Mouse (Mus musculus) neural tube, embryonic 14.5 days (tissue): Measurements from ENCODE around the gene Ndc1. TPM values are rescaled to one million over a fixed set of nuclear protein-coding genes. Genes with fewer than 3 reads are reported as not detected.

Source experiments
- ATAC-seq: fragments of 200-750 bp; cut with Nextera tagmentation; 2 replicates; pipeline ENCODE4 v1.8.0; 2017; ENCODE audit warnings: low read depth, mild to moderate bottlenecking, moderate TSS enrichment, moderate library complexity
- H3K27ac ChIP-seq: fragments of 300-500 bp; sonication (generic); 2 replicates; pipeline ENCODE4 v1.5.1; 2014; ENCODE audit warnings: low read depth, mild to moderate bottlenecking, control low read depth, low read length, moderate library complexity, mixed read lengths
- H3K27me3 ChIP-seq: fragments of 300-500 bp; sonication (generic); 2 replicates; pipeline ENCODE4 v1.6.1; 2014; ENCODE audit warnings: low read length; ENCODE audit not compliant: control insufficient read depth, insufficient read depth
- H3K36me3 ChIP-seq: fragments of 300-500 bp; sonication (generic); 2 replicates; pipeline ENCODE4 v1.6.1; 2014; ENCODE audit warnings: low read length, mixed read lengths; ENCODE audit not compliant: control insufficient read depth, insufficient read depth
- H3K4me1 ChIP-seq: fragments of 300-500 bp; sonication (generic); 2 replicates; pipeline ENCODE4 v1.6.1; 2014; ENCODE audit warnings: low read length; ENCODE audit not compliant: control insufficient read depth, insufficient read depth
- H3K4me2 ChIP-seq: fragments of 300-500 bp; sonication (generic); 2 replicates; pipeline ENCODE4 v1.6.1; 2014; ENCODE audit warnings: mild to moderate bottlenecking, low read depth, low read length, control low read depth
- H3K4me3 ChIP-seq: fragments of 300-500 bp; sonication (generic); 2 replicates; pipeline ENCODE4 v1.5.1; 2014; ENCODE audit warnings: low read depth, low read length, control low read depth, mixed read lengths
- H3K9ac ChIP-seq: fragments of 300-500 bp; sonication (generic); replicated peaks from 2 replicates; pipeline ENCODE4 v1.6.1; 2014; ENCODE audit warnings: low read depth, mild to moderate bottlenecking, control low read depth, low read length, mixed read lengths
- H3K9me3 ChIP-seq: fragments of 300-500 bp; sonication (generic); 2 replicates; pipeline ENCODE4 v1.6.1; 2016; ENCODE audit warnings: low read length; ENCODE audit not compliant: control insufficient read depth
- WGBS: fragments of 180-500 bp; shearing (Covaris S2); extraction: QIAGEN DNeasy Blood & Tissue Kit; methylation state at CpG from one replicate; pipeline ENCODE4 v1.1.7; 2014; 5-methylcytosine and 5-hydroxymethylcytosine counted together
- polyA plus RNA-seq: library from polyadenylated mRNA; unstranded; fragments of >200 nt; fragmentation: Nextera tagmentation; extraction: Ambion mirVana; gene quantifications from 2 replicates; pipeline ENCODE4 v1.2.1, GENCODE M21; 2014

Ndc1 gene
- 22.5 and 23.2 TPM in 2 replicates for polyA plus RNA-seq

GRCm38 (mm10) chr4:107367567-107368314 is at the start of gene Ndc1:
TSS of gene Ndc1 (plus strand) at chr4:107367784.
- peaks cover 6% of the 10 kb centered on the region; the same call in 1 of the 2 replicates for H3K36me3 ChIP-seq
- H3K27me3 ChIP-seq = no peaks in the 10 kb centered on the region
- ATAC-seq = peak; percentile 98
- peak within 1 kb of the TSS; percentile 90 for H3K27ac ChIP-seq
- H3K4me2 ChIP-seq = peak within 1 kb of the TSS; percentile 62
- H3K9me3 ChIP-seq = no peaks in the 10 kb centered on the region
- peak within 1 kb of the TSS; percentile 76 for H3K9ac ChIP-seq
- H3K4me3 ChIP-seq = peak within 1 kb of the TSS; percentile 57
- WGBS = under 1% methylated on average over 51 of the region's 51 CpGs
- peaks cover 9% of the 10 kb centered on the region; the same call in 1 of the 2 replicates for H3K4me1 ChIP-seq

GRCm38 (mm10) chr4:107318646-107319045 is 48.9 kb upstream of the Ndc1 start:
- ATAC-seq = no peak
- 86% methylated on average over 8 of the region's 8 CpGs for WGBS
- Histone ChIP-seq H3K4me3 (no peak overlapping the region), H3K9ac (no peak overlapping the region), H3K4me1 (no peaks in the 10 kb centered on the region), H3K27ac (no peak overlapping the region), H3K4me2 (no peak overlapping the region), H3K9me3 (no peaks in the 10 kb centered on the region), H3K27me3 (no peaks in the 10 kb centered on the region), H3K36me3 (peaks cover 25% of the 10 kb centered on the region; the same call in 1 of the 2 replicates)

GRCm38 (mm10) chr4:107321041-107321440 is 46.5 kb upstream of the Ndc1 start:
- H3K4me3 ChIP-seq = no peak overlapping the region
- H3K4me1 ChIP-seq = no peaks in the 10 kb centered on the region
- ATAC-seq = no peak
- no peaks in the 10 kb centered on the region for H3K27me3 ChIP-seq
- 77% methylated on average over 2 of the region's 2 CpGs for WGBS
- H3K36me3 ChIP-seq = peaks cover 31% of the 10 kb centered on the region; the same call in 1 of the 2 replicates
- no peak overlapping the region for H3K27ac ChIP-seq
- H3K9me3 ChIP-seq = no peaks in the 10 kb centered on the region
- H3K4me2 ChIP-seq = no peak overlapping the region
- H3K9ac ChIP-seq = no peak overlapping the region

DNA sequence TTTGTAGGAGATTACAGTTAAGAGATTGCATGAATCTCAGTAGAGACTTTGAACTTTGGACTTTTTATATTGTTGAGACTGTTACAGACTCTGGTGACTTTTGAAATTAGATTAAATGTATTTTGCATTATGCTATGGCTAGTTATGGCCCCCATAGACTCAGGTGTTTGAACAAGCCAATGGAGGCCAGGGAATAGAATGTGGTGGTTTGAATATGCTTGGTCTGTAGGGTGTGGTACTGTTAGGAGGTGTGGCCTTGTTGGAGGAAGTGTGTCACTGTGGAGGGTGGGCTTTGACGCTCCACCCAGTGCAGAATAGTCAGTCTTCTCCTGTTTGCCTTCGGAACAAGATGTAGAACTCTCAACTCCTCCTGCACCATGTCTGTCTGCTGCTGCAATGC is 44.5 kb upstream of the Ndc1 start:
- H3K9ac ChIP-seq = no peak overlapping the region
- no peaks in the 10 kb centered on the region for H3K4me1 ChIP-seq
- H3K9me3 ChIP-seq = no peaks in the 10 kb centered on the region
- 95% methylated on average over 2 of the region's 2 CpGs for WGBS
- no peak for ATAC-seq
- H3K4me2 ChIP-seq = no peak overlapping the region
- no peak overlapping the region for H3K4me3 ChIP-seq
- peaks cover 33% of the 10 kb centered on the region; the same call in 1 of the 2 replicates for H3K36me3 ChIP-seq
- no peaks in the 10 kb centered on the region for H3K27me3 ChIP-seq
- H3K27ac ChIP-seq = no peak overlapping the region

DNA sequence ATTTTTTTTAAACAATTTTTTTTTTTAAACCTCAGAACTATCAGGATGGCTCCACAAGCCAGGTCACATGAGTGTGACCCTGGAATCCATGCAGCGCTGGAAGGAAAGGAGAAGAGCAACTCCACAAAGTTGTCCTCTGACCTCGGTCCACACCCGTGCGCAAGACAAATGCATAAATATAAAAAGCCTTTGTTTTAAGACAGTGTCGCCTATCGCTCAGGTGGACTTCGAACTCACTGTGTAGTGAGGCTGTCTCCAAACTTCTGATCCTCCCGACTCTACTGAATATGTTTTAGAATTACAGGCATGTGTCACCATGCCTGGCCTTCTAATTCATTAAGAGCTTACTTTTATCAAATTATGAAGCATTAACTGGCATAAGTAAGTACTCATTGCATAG is 39.1 kb upstream of the Ndc1 start:
- no peak for ATAC-seq
- H3K9me3 ChIP-seq = no peaks in the 10 kb centered on the region
- H3K4me2 ChIP-seq = no peak overlapping the region
- H3K4me3 ChIP-seq = no peak overlapping the region
- no peak overlapping the region for H3K9ac ChIP-seq
- H3K4me1 ChIP-seq = no peaks in the 10 kb centered on the region
- no peak overlapping the region for H3K27ac ChIP-seq
- H3K36me3 ChIP-seq = peaks cover 13% of the 10 kb centered on the region; the same call in 1 of the 2 replicates
- 94% methylated on average over 8 of the region's 8 CpGs for WGBS
- no peaks in the 10 kb centered on the region for H3K27me3 ChIP-seq

DNA sequence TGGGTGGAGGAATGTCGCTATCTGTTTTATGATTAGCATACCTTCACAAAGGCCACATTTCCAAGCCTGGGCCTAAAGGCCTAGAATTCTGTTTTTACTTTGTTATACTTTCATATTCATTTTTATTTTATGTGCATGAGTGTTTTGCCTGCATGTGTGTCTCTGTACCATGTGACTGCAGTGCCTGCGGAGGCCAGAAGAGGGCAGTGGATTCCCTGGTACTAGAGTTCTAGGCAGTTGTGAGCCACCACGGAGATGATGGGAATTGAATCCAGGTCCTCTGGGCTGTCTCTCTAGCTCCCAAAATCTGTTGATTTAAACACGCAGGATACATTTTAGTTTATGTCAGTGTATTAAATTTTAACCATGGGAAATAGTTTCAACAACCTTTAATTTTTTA is 34.1 kb upstream of the Ndc1 start:
- no peak overlapping the region for H3K4me3 ChIP-seq
- no peak overlapping the region for H3K9ac ChIP-seq
- H3K4me2 ChIP-seq = no peak overlapping the region
- no peaks in the 10 kb centered on the region for H3K4me1 ChIP-seq
- no peaks in the 10 kb centered on the region for H3K9me3 ChIP-seq
- no peaks in the 10 kb centered on the region for H3K27me3 ChIP-seq
- H3K36me3 ChIP-seq = no peaks in the 10 kb centered on the region
- H3K27ac ChIP-seq = no peak overlapping the region
- ATAC-seq = no peak
- WGBS = 95% methylated on average over 4 of the region's 4 CpGs

DNA sequence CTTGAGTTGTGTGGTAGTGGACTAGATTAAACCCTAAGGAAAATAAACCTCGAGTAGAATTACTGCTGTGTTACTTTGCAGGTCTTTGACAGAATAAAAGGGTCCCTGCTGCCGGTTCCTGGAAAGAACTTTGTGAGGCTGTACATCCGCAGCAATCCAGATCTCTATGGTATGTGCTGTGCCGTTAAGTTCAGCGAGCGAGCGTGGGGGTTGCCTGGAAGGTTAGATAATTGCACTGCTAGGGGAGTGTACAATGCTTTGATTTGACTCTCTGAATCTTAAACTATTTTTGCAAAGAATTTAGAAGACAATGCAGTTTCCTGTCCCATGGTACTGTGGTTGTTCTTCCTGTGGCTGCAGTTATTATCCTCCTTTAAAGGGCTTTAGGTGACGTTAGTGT is 31.2 kb upstream of the Ndc1 start:
- no peaks in the 10 kb centered on the region for H3K27me3 ChIP-seq
- no peak overlapping the region for H3K27ac ChIP-seq
- H3K36me3 ChIP-seq = no peaks in the 10 kb centered on the region
- no peak overlapping the region for H3K4me2 ChIP-seq
- no peak overlapping the region for H3K4me3 ChIP-seq
- H3K4me1 ChIP-seq = no peaks in the 10 kb centered on the region
- H3K9ac ChIP-seq = no peak overlapping the region
- H3K9me3 ChIP-seq = no peaks in the 10 kb centered on the region
- 78% methylated on average over 8 of the region's 8 CpGs for WGBS
- ATAC-seq = no peak

- no peak overlapping the region for H3K9ac ChIP-seq
- H3K36me3 ChIP-seq = no peaks in the 10 kb centered on the region
- no peak for ATAC-seq
- no peak overlapping the region for H3K27ac ChIP-seq
- no peak overlapping the region for H3K4me3 ChIP-seq
- H3K4me1 ChIP-seq = no peaks in the 10 kb centered on the region
- H3K27me3 ChIP-seq = no peaks in the 10 kb centered on the region
- 89% methylated on average over 5 of the region's 5 CpGs for WGBS
- no peaks in the 10 kb centered on the region for H3K9me3 ChIP-seq
- H3K4me2 ChIP-seq = no peak overlapping the region
Observed at GRCm38 (mm10) chr4:107337455-107337854, 30.1 kb upstream of the Ndc1 start.

- H3K4me2 ChIP-seq = no peak overlapping the region
- no peak overlapping the region for H3K27ac ChIP-seq
Observed at GRCm38 (mm10) chr4:107341354-107341753, 26.2 kb upstream of the Ndc1 start.

More at GRCm38 (mm10) chr4:107341354-107341753, 26.2 kb upstream of the Ndc1 start:
- H3K36me3 ChIP-seq = peaks cover 4% of the 10 kb centered on the region; the same call in 1 of the 2 replicates
- WGBS = 43% methylated on average over 5 of the region's 5 CpGs
- no peak for ATAC-seq
- H3K27me3 ChIP-seq = no peaks in the 10 kb centered on the region
- H3K9me3 ChIP-seq = no peaks in the 10 kb centered on the region
- no peak overlapping the region for H3K4me3 ChIP-seq
- H3K9ac ChIP-seq = no peak overlapping the region
- no peaks in the 10 kb centered on the region for H3K4me1 ChIP-seq
